1 mouse cellular context compared by ENCODE assay signal in genomic region chr10:75744017-75744416, GRCm38 (mm10).
TF ChIP-seq lines count a peak whose summit lies in the region.

No protein-coding gene starts in this region.

TF ChIP-seq in CH12.LX, 34 proteins besides CTCF, POLR2A, EP300 and RAD21:
- TF ChIP-seq HCFC1 (IDR thresholded peaks at IDR 0.05; ENCODE audit: low read depth, low read length) (no peak), MAFK (IDR thresholded peaks at IDR 0.05; ENCODE audit: insufficient replicate concordance, low read length) (no peak), MAZ (IDR thresholded peaks at IDR 0.05; ENCODE audit: low read depth, low read length) (no peak), ETS1 (conservative IDR thresholded peaks at IDR 0.05; ENCODE audit: low read depth, low read length) (no peak), BHLHE40 (IDR thresholded peaks at IDR 0.05; ENCODE audit: low read depth, low read length) (0 out of 2 replicates have a peak, but pooled peaks have one; percentile 19), NELFE (IDR thresholded peaks at IDR 0.05; ENCODE audit: low read depth, low read length) (peak; percentile 54; the same call in 1 of the 2 replicates), PAX5 (IDR thresholded peaks at IDR 0.05; ENCODE audit: low read length) (no peak), RCOR1 (conservative IDR thresholded peaks at IDR 0.05; ENCODE audit: low read depth, low read length) (no peak), NRF1 (IDR thresholded peaks at IDR 0.05; ENCODE audit: low read depth, low read length) (no peak), TCF12 (IDR thresholded peaks at IDR 0.05; ENCODE audit: low read depth, low read length) (peak; percentile 31; the same call in 1 of the 2 replicates), ZNF384 (IDR thresholded peaks at IDR 0.05; ENCODE audit: low read depth, low read length) (peak; percentile 70), ZC3H11A (IDR thresholded peaks at IDR 0.05; ENCODE audit: low read depth, low read length) (peak; percentile 73), MAX (IDR thresholded peaks at IDR 0.05; ENCODE audit: low read length) (no peak), MYC (IDR thresholded peaks at IDR 0.05; ENCODE audit: low read depth, low read length) (no peak), MXI1 (IDR thresholded peaks at IDR 0.05; ENCODE audit: low read depth, low read length) (no peak), MEF2A (IDR thresholded peaks at IDR 0.05; ENCODE audit: borderline replicate concordance, low read depth, low read length) (no peak), USF1 (IDR thresholded peaks at IDR 0.05; ENCODE audit: low read depth, low read length) (no peak), GABPA (IDR thresholded peaks at IDR 0.05; ENCODE audit: insufficient replicate concordance, low read depth, low read length) (no peak), JUN (IDR thresholded peaks at IDR 0.05; ENCODE audit: insufficient read depth, low read depth, low read length) (no peak), ZKSCAN1 (IDR thresholded peaks at IDR 0.05; ENCODE audit: borderline replicate concordance, low read depth, low read length) (no peak), ZMIZ1 (IDR thresholded peaks at IDR 0.05; ENCODE audit: low read depth, low read length) (no peak), UBTF (IDR thresholded peaks at IDR 0.05; ENCODE audit: low read depth, low read length) (no peak), SIN3A (IDR thresholded peaks at IDR 0.05; ENCODE audit: low read length) (peak; percentile 71), CHD1 (IDR thresholded peaks at IDR 0.05; ENCODE audit: low read depth, low read length) (no peak), E2F4 (IDR thresholded peaks at IDR 0.05; ENCODE audit: insufficient replicate concordance, low read depth, low read length) (no peak), JUND (conservative IDR thresholded peaks at IDR 0.05; ENCODE audit: low read depth, low read length) (no peak), KAT2A (IDR thresholded peaks at IDR 0.05; ENCODE audit: insufficient replicate concordance, low read length) (0 out of 2 replicates have a peak, but pooled peaks have one; percentile 19), IRF4 (IDR thresholded peaks at IDR 0.05; ENCODE audit: low read depth, low read length) (peak; percentile 50), TBP (conservative IDR thresholded peaks at IDR 0.05; ENCODE audit: low read depth, low read length) (no peak), POLR2AphosphoS2 (IDR thresholded peaks at IDR 0.05; ENCODE audit: low read depth, low read length) (no peak), USF2 (conservative IDR thresholded peaks at IDR 0.05; ENCODE audit: low read depth, low read length) (no peak), ELF1 (IDR thresholded peaks at IDR 0.05; ENCODE audit: low read depth, low read length) (peak; percentile 30), SMC3 (IDR thresholded peaks at IDR 0.05; ENCODE audit: low read depth, low read length) (peak; percentile 94)
